Mouse (Mus musculus): ENCODE results near the gene Ddx39. TPM values are rescaled to one million over a fixed set of nuclear protein-coding genes. Genes with fewer than 3 reads are reported as not detected.

The Ddx39 gene
- polyA plus RNA-seq, 1 experiment from 2014 or later, result 82.6 TPM

Small RNAs within 50 kb of the gene (microRNA-seq; reads per million reads assigned to microRNA genes)
- not detected for gene Mir1668

Other genes with a start within 250 kb of the Ddx39 start
- not detected in 2 replicates for gene Olfr370, start 179.4 kb upstream of the Ddx39 start, polyA plus RNA-seq (2014; fragmentation: Nextera tagmentation; extraction: Ambion mirVana)
- 348 and 353 TPM in 2 replicates for gene Ndufb7, start 148.5 kb upstream of the Ddx39 start, polyA plus RNA-seq (2014; fragmentation: Nextera tagmentation; extraction: Ambion mirVana)
- 1,479 and 1,754 TPM in 2 replicates for gene Tecr, start 107.2 kb upstream of the Ddx39 start, polyA plus RNA-seq (2014; fragmentation: Nextera tagmentation; extraction: Ambion mirVana)
- gene Dnajb1, start 107.0 kb upstream of the Ddx39 start, polyA plus RNA-seq (2014; fragmentation: Nextera tagmentation; extraction: Ambion mirVana), result 54.3 and 55.2 TPM in 2 replicates
- 90.2 and 104 TPM in 2 replicates for gene Gipc1, start 62.5 kb upstream of the Ddx39 start, polyA plus RNA-seq (2014; fragmentation: Nextera tagmentation; extraction: Ambion mirVana)
- 0.71 and 1.4 TPM in 2 replicates for gene Ptger1, start 48.5 kb upstream of the Ddx39 start, polyA plus RNA-seq (2014; fragmentation: Nextera tagmentation; extraction: Ambion mirVana)
- gene Pkn1, start 16.0 kb upstream of the Ddx39 start, polyA plus RNA-seq (2014; fragmentation: Nextera tagmentation; extraction: Ambion mirVana), result 25.1 and 27.7 TPM in 2 replicates
- gene Adgre5, start 26.1 kb downstream of the Ddx39 start, polyA plus RNA-seq (2014; fragmentation: Nextera tagmentation; extraction: Ambion mirVana), result 8.8 and 13.5 TPM in 2 replicates
- 60.8 and 75.0 TPM in 2 replicates for gene Adgrl1, start 184.9 kb downstream of the Ddx39 start, polyA plus RNA-seq (2014; fragmentation: Nextera tagmentation; extraction: Ambion mirVana)
- gene Gm10644, start 240.0 kb downstream of the Ddx39 start, polyA plus RNA-seq (2014; fragmentation: Nextera tagmentation; extraction: Ambion mirVana), result 0.82 and 1.1 TPM in 2 replicates
- gene Asf1b, start 240.3 kb downstream of the Ddx39 start, polyA plus RNA-seq (2014; fragmentation: Nextera tagmentation; extraction: Ambion mirVana), result 5.1 and 7.6 TPM in 2 replicates